Mouse (Mus musculus): ENCODE measurements around the gene Gm26661.

The Gm26661 gene

DNA sequence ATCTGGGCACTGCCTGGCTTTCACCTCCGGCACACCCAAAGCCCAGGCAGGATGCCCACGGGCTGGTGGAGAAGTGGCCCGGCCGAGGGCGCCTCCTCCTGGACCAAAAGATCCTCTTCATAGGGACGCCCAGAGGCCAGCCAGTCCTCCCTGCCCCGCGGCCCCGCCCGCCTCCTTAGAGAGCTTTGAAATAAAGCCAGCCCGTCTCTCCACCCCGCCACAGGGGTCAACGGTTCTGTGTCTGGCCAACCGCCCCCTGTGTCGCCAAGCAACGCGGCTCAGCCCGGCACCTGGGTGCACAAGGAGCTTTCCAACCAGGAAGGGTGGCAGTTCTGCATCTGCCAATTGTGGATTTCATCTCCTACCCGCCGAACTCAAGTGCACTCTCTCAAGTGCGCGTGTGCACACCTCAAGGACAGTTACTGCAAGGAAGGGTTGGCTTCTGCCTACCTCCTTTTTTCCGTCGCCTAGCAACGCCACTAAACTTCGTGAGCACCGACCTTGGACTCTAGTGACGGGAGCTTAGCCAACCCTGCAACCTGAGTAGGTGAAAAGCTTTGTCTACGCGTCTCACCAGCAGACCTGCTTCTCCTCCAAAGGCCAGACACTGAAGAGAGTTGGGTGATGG, at the start of gene Gm26661:
Gene Gm26661 (plus strand): TSS at position 56 of the 628 bp plus-strand sequence.
- DNase-seq: peak; percentile 41

GRCm38 (mm10) chr14:7748944-7749763, 42.2 kb upstream of the Gm26661 start:
- DNase-seq: peak; percentile 13

- no peak for DNase-seq
These were observed 41.7 kb upstream of the Gm26661 start for GRCm38 (mm10) chr14:7749764-7750089.

- DNase-seq: peak; percentile 41
These were observed 25.6 kb upstream of the Gm26661 start for GRCm38 (mm10) chr14:7765569-7766314.

DNA sequence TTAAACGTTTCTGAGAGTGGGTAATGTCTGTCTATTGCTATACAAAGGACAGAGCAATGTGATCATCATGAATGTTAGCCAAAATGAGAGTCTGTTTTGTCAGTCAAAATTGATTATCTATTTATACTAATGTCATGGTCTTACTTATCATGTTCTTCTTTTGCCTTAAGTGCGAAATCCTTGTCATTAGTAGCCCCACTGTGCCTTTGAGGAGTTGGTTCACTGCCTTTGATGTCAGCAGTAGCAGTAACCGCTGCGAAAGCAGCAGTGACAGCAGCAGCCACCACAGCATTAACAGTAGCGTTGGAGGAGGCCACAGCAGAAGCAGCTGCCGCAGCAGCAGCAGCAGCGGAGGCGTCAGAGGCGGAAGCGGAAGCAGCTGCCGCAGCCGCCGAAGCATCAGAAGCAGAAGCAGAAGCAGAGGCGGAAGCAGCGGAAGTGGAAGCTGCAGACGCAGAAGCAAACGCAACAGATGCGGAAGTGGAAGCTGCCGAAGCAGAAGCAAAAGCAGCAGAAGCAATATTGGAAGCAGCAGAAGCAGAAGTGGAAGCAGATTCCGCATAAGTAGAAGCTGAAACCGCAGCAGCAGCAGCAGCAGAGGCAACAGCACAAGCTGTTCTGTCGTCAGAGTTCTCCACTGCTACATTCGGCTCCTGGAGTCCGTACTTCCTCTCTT, 17.5 kb upstream of the Gm26661 start:
- no peak for DNase-seq

- DNase-seq: no peak
These were observed 5.3 kb upstream of the Gm26661 start for GRCm38 (mm10) chr14:7786073-7786472.

- DNase-seq: no peak
These were observed 1.9 kb upstream of the Gm26661 start for GRCm38 (mm10) chr14:7789266-7790030.

DNA sequence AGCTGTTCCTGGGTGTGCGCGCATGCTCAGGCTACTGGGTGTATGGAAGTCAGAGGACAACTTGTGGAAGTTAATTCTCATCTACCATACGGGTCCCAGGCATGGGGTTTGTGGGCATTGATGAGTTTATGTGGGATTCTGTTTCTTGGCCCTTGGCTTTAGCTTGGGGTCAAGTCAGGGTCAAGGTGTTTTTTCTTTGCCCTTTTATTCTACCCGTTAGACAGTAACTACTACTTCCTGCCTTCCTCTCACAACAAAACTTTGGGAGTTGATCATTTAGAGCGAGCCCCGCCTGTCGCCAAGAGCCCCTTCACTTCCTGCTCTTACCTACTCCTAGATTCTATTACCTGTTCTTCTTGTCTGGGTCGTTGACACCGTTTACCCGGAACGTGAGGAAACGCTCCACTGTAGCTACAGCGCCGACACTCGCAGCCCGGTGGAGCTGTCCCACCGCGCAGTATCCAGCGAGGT, 291 bp upstream of the Gm26661 start:
- no peak for DNase-seq

DNA sequence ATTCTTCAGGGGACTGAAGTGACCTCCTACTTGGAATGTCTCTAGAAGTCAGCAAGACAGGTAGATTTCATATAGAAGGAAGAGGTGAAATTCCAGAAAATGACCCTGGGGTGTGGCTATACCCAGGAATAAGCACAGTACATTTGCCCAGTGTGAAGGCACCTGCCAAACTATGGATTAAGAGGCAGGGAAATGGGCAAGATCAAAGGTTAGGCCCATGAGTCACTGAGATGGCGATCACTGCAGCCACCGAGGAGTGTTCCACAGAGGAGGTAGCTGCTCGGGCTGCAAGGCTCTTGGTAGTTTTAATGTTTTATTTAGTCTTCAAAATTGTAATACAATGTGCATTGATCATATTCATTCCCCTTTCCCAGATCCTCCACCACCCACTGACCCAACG, 4.6 kb downstream of the Gm26661 start:
- no peak for DNase-seq

DNA sequence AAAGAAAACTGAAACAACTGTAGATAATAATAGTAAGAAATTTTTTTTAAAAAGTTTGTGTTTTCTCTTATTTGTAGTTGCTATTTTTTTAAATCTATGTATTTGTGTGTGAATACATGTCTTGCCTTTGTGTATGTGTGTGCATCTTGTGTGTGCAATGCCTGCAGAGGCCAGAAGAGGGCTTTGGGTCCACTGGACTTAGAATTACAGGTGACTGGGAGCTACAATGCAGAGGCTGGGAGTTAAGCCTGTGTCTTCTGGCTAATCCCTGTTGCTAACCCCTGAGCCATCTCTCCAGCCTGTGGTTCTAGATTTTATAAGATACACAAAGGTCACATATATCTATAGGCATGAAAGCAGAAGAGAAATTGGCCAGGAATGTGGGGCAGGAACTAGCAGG, 9.2 kb downstream of the Gm26661 start:
- no peak for DNase-seq

- peak; percentile 39 for DNase-seq
These were observed 10.4 kb downstream of the Gm26661 start for GRCm38 (mm10) chr14:7801831-7802230.

GRCm38 (mm10) chr14:7803874-7804557, 12.6 kb downstream of the Gm26661 start:
- peak; percentile 54 for DNase-seq

DNA sequence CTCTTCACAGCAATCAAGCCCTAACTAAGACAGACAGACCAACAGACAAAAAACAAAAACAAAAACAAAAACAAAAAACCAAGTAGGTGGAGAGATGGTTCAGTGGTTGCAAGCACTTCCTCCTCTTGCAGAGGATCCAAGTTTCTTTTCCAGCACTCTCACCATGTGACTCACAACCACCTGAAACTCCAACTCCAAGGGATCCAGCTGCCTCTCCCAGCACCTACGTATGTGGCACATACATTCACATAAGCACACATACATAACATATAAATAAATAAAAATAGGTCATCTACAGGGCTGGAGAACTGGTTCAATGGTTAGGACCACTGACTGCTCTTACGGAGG, 13.1 kb downstream of the Gm26661 start:
- DNase-seq: no peak

- no peak for DNase-seq
These were observed 16.3 kb downstream of the Gm26661 start for GRCm38 (mm10) chr14:7807711-7808110.

DNA sequence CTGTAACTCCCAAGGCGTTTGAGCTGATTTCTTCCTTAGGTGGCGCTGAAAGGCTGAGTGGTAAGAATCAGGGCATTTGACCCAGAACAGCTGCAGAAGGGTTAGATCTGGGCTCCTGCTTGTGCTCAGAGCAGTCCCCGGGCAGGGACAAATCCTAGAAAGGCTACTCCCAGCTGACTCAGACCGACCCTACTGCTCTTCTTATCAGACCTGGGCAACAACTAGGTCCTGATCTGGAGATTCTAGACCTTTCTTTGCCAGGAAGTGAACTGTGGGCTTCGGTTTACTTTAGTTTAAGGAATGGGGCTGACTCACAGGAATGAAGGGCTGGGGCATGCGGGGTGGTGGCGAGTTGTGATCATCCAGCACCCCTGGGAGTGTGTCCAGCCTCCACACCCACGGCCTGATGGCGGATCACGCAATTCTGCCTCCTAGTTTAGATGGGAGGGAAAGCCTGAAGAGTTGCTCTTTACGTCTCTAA, 17.2 kb downstream of the Gm26661 start:
- no peak for DNase-seq

GRCm38 (mm10) chr14:7809043-7809955, 17.9 kb downstream of the Gm26661 start:
- no peak for DNase-seq

- peak; percentile 97 for DNase-seq
These were observed 26.5 kb downstream of the Gm26661 start, which contains the start of gene Flnb for GRCm38 (mm10) chr14:7817770-7818462. TSS of gene Flnb (plus strand) at chr14:7817957.

DNA sequence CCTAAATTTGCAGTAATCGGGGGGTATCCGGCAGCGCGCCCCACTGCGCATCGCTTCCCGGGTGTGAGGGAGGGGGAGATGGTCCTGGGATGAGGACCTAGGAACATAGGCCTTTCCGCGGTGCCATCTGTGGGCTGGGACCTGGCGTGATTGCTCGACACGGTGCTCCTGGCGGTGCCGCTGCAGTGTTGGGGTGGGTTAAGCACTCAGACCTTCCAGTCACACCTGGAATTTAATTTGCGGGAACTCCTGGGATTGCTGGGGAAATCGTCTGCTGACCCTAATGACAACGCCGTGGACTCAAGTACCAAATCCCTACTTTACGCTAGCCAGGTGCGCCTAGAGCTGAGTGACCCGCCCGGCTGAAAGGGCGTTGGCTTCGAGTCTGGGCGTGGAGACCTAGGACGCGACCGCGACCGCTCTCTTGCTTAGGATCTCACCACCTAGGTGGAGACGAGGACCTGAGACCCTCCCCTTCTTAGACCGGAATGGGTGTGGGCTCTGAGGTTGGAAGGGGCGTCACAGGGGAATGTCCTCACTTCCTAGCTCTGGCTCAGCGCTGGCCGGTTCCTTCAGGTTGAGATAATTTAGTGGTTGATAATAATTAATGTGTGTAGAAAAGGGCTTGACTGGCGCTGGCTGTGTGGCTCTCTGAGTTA, 27.2 kb downstream of the Gm26661 start:
- peak; percentile 41 for DNase-seq

GRCm38 (mm10) chr14:7819446-7819845, 28.1 kb downstream of the Gm26661 start:
- DNase-seq: no peak

Data from cerebellum, adult 11 months (tissue).